Mouse (Mus musculus) hindbrain, embryonic 15.5 days (tissue): Measurements from ENCODE around the gene Oxld1. TPM values are rescaled to one million over a fixed set of nuclear protein-coding genes. Genes with fewer than 3 reads are reported as not detected.

Experiments used
- ATAC-seq: fragments of 200-750 bp; cut with Nextera tagmentation; 2 replicates; pipeline ENCODE4 v1.8.0; 2017; ENCODE audit warnings: low read depth, moderate number of reproducible peaks, moderate TSS enrichment; ENCODE audit not compliant: low FRiP score
- H3K27ac ChIP-seq: fragments of 300-500 bp; sonication (generic); replicated peaks from 2 replicates; pipeline ENCODE4 v1.5.1; 2015; ENCODE audit warnings: mild to moderate bottlenecking, inconsistent platforms
- H3K27me3 ChIP-seq: fragments of 300-500 bp; sonication (generic); 2 replicates; pipeline ENCODE4 v1.6.1; 2015; ENCODE audit warnings: control low read depth, inconsistent platforms
- H3K36me3 ChIP-seq: fragments of 300-500 bp; sonication (generic); 2 replicates; pipeline ENCODE4 v1.6.1; 2015; ENCODE audit warnings: control low read depth, inconsistent platforms
- H3K4me1 ChIP-seq: fragments of 300-500 bp; sonication (generic); replicated peaks from 2 replicates; pipeline ENCODE4 v1.6.1; 2015; ENCODE audit warnings: control low read depth, inconsistent platforms
- H3K4me2 ChIP-seq: fragments of 300-500 bp; sonication (generic); 2 replicates; pipeline ENCODE4 v1.6.1; 2015; ENCODE audit warnings: moderate library complexity, mild to moderate bottlenecking, inconsistent platforms
- H3K4me3 ChIP-seq: fragments of 300-500 bp; sonication (generic); 2 replicates; pipeline ENCODE4 v1.5.1; 2015; ENCODE audit warnings: mild to moderate bottlenecking, inconsistent platforms
- H3K9ac ChIP-seq: fragments of 300-500 bp; sonication (generic); 2 replicates; pipeline ENCODE4 v1.6.1; 2015; ENCODE audit warnings: inconsistent platforms
- H3K9me3 ChIP-seq: fragments of 300-500 bp; sonication (generic); 2 replicates; pipeline ENCODE4 v1.6.1; 2016; ENCODE audit warnings: control low read depth, inconsistent platforms
- WGBS: fragments of 180-500 bp; shearing (Covaris S2); methylation state at CpG from one replicate; pipeline ENCODE4 v1.1.7; 2015; 5-methylcytosine and 5-hydroxymethylcytosine counted together
- polyA plus RNA-seq: library from polyadenylated mRNA; unstranded; fragments of >200 nt; fragmentation: Nextera tagmentation; extraction: Ambion mirVana; gene quantifications from 2 replicates; pipeline ENCODE4 v1.2.1, GENCODE M21; 2015

Gene Oxld1
- polyA plus RNA-seq = 11.5 and 12.0 TPM in 2 replicates

- H3K9ac ChIP-seq = peak within 1 kb of the TSS; percentile 99
- 5% methylated on average over 62 of the region's 62 CpGs for WGBS
- no peaks in the 10 kb centered on the region for H3K27me3 ChIP-seq
- H3K36me3 ChIP-seq = peaks cover 19% of the 10 kb centered on the region
- H3K4me1 ChIP-seq = peaks cover 20% of the 10 kb centered on the region
- peak within 1 kb of the TSS; percentile 88 for H3K4me2 ChIP-seq
- peak within 1 kb of the TSS; percentile 94 for H3K4me3 ChIP-seq
- ATAC-seq = peak; percentile 95
- peak within 1 kb of the TSS; percentile 90 for H3K27ac ChIP-seq
- H3K9me3 ChIP-seq = no peaks in the 10 kb centered on the region
These were observed at the start of gene Oxld1, which contains the start of gene Ccdc137 for GRCm38 (mm10) chr11:120457772-120458751. Oxld1 (minus strand) TSS chr11:120458068. Ccdc137 (plus strand) TSS chr11:120458115.

- H3K36me3 ChIP-seq = no peaks in the 10 kb centered on the region
- no peak overlapping the region for H3K4me2 ChIP-seq
- H3K27me3 ChIP-seq = no peaks in the 10 kb centered on the region
- H3K4me1 ChIP-seq = no peaks in the 10 kb centered on the region; the same call in 1 of the 2 replicates
- no peaks in the 10 kb centered on the region for H3K9me3 ChIP-seq
- ATAC-seq = no peak
- H3K4me3 ChIP-seq = no peak overlapping the region
- no peak overlapping the region for H3K27ac ChIP-seq
- 61% methylated on average over 4 of the region's 4 CpGs for whole genome bisulfite sequencing
- H3K9ac ChIP-seq = no peak overlapping the region
These were observed 49.0 kb upstream of the Oxld1 start for GRCm38 (mm10) chr11:120506899-120507298.

- no peaks in the 10 kb centered on the region for H3K36me3 ChIP-seq
- no peak overlapping the region for H3K4me3 ChIP-seq
- WGBS = 93% methylated on average over 3 of the region's 3 CpGs
- ATAC-seq = no peak
- no peak overlapping the region for H3K27ac ChIP-seq
- no peak overlapping the region for H3K4me2 ChIP-seq
- H3K9me3 ChIP-seq = no peaks in the 10 kb centered on the region
- H3K4me1 ChIP-seq = no peaks in the 10 kb centered on the region; the same call in 1 of the 2 replicates
- H3K27me3 ChIP-seq = no peaks in the 10 kb centered on the region
- no peak overlapping the region for H3K9ac ChIP-seq
These were observed 47.8 kb upstream of the Oxld1 start for GRCm38 (mm10) chr11:120505661-120506060.

GRCm38 (mm10) chr11:120501701-120502100 is 43.8 kb upstream of the Oxld1 start:
- Histone ChIP-seq H3K27ac (no peak overlapping the region), H3K9me3 (no peaks in the 10 kb centered on the region), H3K36me3 (peaks cover 9% of the 10 kb centered on the region), H3K4me2 (no peak overlapping the region), H3K4me1 (no peaks in the 10 kb centered on the region), H3K27me3 (no peaks in the 10 kb centered on the region), H3K9ac (no peak overlapping the region), H3K4me3 (no peak overlapping the region)
- 94% methylated on average over 4 of the region's 4 CpGs for WGBS
- ATAC-seq = no peak

- H3K27me3 ChIP-seq = no peaks in the 10 kb centered on the region
- 72% methylated on average over 6 of the region's 6 CpGs for WGBS
- ATAC-seq = no peak
These were observed 43.1 kb upstream of the Oxld1 start for GRCm38 (mm10) chr11:120501018-120501417.

GRCm38 (mm10) chr11:120500357-120500756 is 42.5 kb upstream of the Oxld1 start:
- no peaks in the 10 kb centered on the region for H3K27me3 ChIP-seq
- H3K4me2 ChIP-seq = no peak overlapping the region
- no peaks in the 10 kb centered on the region for H3K4me1 ChIP-seq
- H3K9ac ChIP-seq = no peak overlapping the region
- 32% methylated on average over 3 of the region's 3 CpGs for WGBS
- H3K36me3 ChIP-seq = peaks cover 21% of the 10 kb centered on the region
- H3K9me3 ChIP-seq = no peaks in the 10 kb centered on the region
- no peak for ATAC-seq
- no peak overlapping the region for H3K27ac ChIP-seq
- H3K4me3 ChIP-seq = no peak overlapping the region

More at GRCm38 (mm10) chr11:120501018-120501417, 43.1 kb upstream of the Oxld1 start:
- H3K4me3 ChIP-seq = no peak overlapping the region
- H3K9me3 ChIP-seq = no peaks in the 10 kb centered on the region
- H3K36me3 ChIP-seq = peaks cover 14% of the 10 kb centered on the region
- no peak overlapping the region for H3K4me2 ChIP-seq
- H3K4me1 ChIP-seq = no peaks in the 10 kb centered on the region
- no peak overlapping the region for H3K27ac ChIP-seq
- no peak overlapping the region for H3K9ac ChIP-seq

GRCm38 (mm10) chr11:120499894-120500293 is 42.0 kb upstream of the Oxld1 start:
- no peak overlapping the region for H3K4me2 ChIP-seq
- H3K4me3 ChIP-seq = no peak overlapping the region
- H3K9ac ChIP-seq = no peak overlapping the region
- H3K27me3 ChIP-seq = no peaks in the 10 kb centered on the region
- H3K36me3 ChIP-seq = peaks cover 25% of the 10 kb centered on the region
- ATAC-seq = no peak
- H3K9me3 ChIP-seq = no peaks in the 10 kb centered on the region
- 82% methylated on average over 6 of the region's 6 CpGs for WGBS
- no peaks in the 10 kb centered on the region for H3K4me1 ChIP-seq
- no peak overlapping the region for H3K27ac ChIP-seq

GRCm38 (mm10) chr11:120498891-120499290 is 41.0 kb upstream of the Oxld1 start:
- H3K4me1 ChIP-seq = 0 out of 2 replicates have a peak, but pooled peaks cover 1% of the 10 kb centered on the region
- H3K9ac ChIP-seq = no peak overlapping the region
- H3K36me3 ChIP-seq = peaks cover 26% of the 10 kb centered on the region
- H3K27ac ChIP-seq = no peak overlapping the region
- no peak overlapping the region for H3K4me3 ChIP-seq
- no peaks in the 10 kb centered on the region for H3K9me3 ChIP-seq
- no peak for ATAC-seq
- H3K27me3 ChIP-seq = no peaks in the 10 kb centered on the region
- WGBS = 89% methylated on average over 5 of the region's 5 CpGs
- no peak overlapping the region for H3K4me2 ChIP-seq

GRCm38 (mm10) chr11:120498226-120498625 is 40.4 kb upstream of the Oxld1 start:
- Histone ChIP-seq H3K4me2 (no peak overlapping the region), H3K27ac (no peak overlapping the region), H3K4me3 (no peak overlapping the region), H3K27me3 (no peaks in the 10 kb centered on the region), H3K9me3 (no peaks in the 10 kb centered on the region), H3K36me3 (peaks cover 26% of the 10 kb centered on the region), H3K4me1 (peaks cover 8% of the 10 kb centered on the region), H3K9ac (no peak overlapping the region)
- 95% methylated on average over 12 of the region's 12 CpGs for WGBS
- ATAC-seq = no peak

GRCm38 (mm10) chr11:120497436-120497835 is 39.6 kb upstream of the Oxld1 start:
- Histone ChIP-seq H3K27ac (no peak overlapping the region), H3K4me2 (no peak overlapping the region), H3K9me3 (no peaks in the 10 kb centered on the region), H3K4me1 (peaks cover 16% of the 10 kb centered on the region), H3K4me3 (no peak overlapping the region), H3K36me3 (peaks cover 26% of the 10 kb centered on the region), H3K9ac (no peak overlapping the region), H3K27me3 (no peaks in the 10 kb centered on the region)
- 96% methylated on average over 3 of the region's 3 CpGs for WGBS
- no peak for ATAC-seq

GRCm38 (mm10) chr11:120493911-120494310 is 36.0 kb upstream of the Oxld1 start:
- Histone ChIP-seq H3K9ac (no peak overlapping the region), H3K27ac (no peak overlapping the region), H3K4me2 (no peak overlapping the region), H3K36me3 (peaks cover 27% of the 10 kb centered on the region), H3K9me3 (no peaks in the 10 kb centered on the region), H3K27me3 (no peaks in the 10 kb centered on the region), H3K4me3 (no peak overlapping the region), H3K4me1 (peaks cover 37% of the 10 kb centered on the region)
- ATAC-seq = no peak
- 89% methylated on average over 3 of the region's 3 CpGs for WGBS

GRCm38 (mm10) chr11:120493351-120493750 is 35.5 kb upstream of the Oxld1 start:
- no peak for ATAC-seq
- H3K9me3 ChIP-seq = no peaks in the 10 kb centered on the region
- H3K4me3 ChIP-seq = peak overlapping the region; percentile 66
- WGBS = 50% methylated on average over 3 of the region's 3 CpGs
- H3K36me3 ChIP-seq = peaks cover 30% of the 10 kb centered on the region
- peaks cover 37% of the 10 kb centered on the region for H3K4me1 ChIP-seq
- no peaks in the 10 kb centered on the region for H3K27me3 ChIP-seq
- peak overlapping the region; percentile 37 for H3K9ac ChIP-seq
- peak overlapping the region; percentile 71 for H3K27ac ChIP-seq
- peak overlapping the region; percentile 94 for H3K4me2 ChIP-seq
